Mouse (Mus musculus) gastrocnemius, adult 2 months (tissue): ENCODE data around the gene 1600014C10Rik. TPM values are rescaled to one million over a fixed set of nuclear protein-coding genes. Genes with fewer than 3 reads are reported as not detected.

Experiments used
- DNase-seq: peaks from one replicate; pipeline ENCODE4 v3.0.0; 2022
- H3K27ac ChIP-seq: fragments of 200-600 bp; 2 replicates; pipeline ENCODE4 v1.8.1; 2022; ENCODE audit warnings: mild to moderate bottlenecking
- H3K4me3 ChIP-seq: fragments of 200-600 bp; 2 replicates; pipeline ENCODE4 v1.8.1; 2022; ENCODE audit warnings: mild to moderate bottlenecking, moderate library complexity
- CTCF ChIP-seq: fragments of 200-600 bp; IDR thresholded peaks from 2 replicates; pipeline ENCODE4 v1.8.1; 2022; ENCODE audit warnings: antibody characterized with exemption, mild to moderate bottlenecking, moderate library complexity
- intact Hi-C: fragments of 180-260 bp; cut with DNase I; formaldehyde crosslinking; loops from one replicate; pipeline ENCODE4 v1.15.1; 2025
- total RNA-seq, 2 experiments: library from RNA; stranded (reverse); gene quantifications; 2 replicates each; pipeline ENCODE4 v1.2.3; 2021

The 1600014C10Rik gene
- total RNA-seq, 2 experiments from 2014 or later: 23.4 to 31.9 TPM

- no peak for TF ChIP-seq CTCF
- peak; percentile 32 for DNase-seq
- peak overlapping the region; percentile 82 for H3K4me3 ChIP-seq
- peak overlapping the region; percentile 95 for H3K27ac ChIP-seq
- intact Hi-C loops: loop anchor here (2.0 kb wide), 1 partner anchor 41 kb away; no protein-coding TSS in a partner anchor
Observed at GRCm38 (mm10) chr7:38226226-38226625, 43.2 kb downstream of the 1600014C10Rik start.

GRCm38 (mm10) chr7:38227181-38227899, 44.3 kb downstream of the 1600014C10Rik start:
- peak; percentile 96 for DNase-seq

DNA sequence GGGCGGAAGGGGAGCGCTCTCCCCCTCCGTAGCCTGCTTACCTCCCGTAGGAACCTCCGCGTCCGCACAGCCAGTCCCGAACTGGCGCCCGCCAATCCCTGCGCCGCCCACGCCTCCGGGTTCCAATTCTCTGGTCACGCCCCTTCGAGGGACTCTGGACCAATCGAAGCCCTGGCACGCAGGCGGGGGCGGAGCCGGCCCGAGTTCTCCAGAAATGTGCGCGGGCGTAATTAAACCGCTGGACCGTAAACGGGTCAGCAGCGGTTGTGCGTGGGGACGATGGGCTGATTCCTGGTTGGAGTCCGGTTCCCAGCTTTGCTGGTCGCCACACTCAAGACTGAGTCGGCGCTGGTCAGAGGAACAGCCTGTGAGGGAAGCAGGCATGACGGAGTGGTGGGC, 44.9 kb downstream of the 1600014C10Rik start, which contains the start of gene Plekhf1:
Gene Plekhf1 (minus strand): TSS at position 117 of the 399 bp plus-strand sequence.
- no peak for TF ChIP-seq CTCF
- Histone ChIP-seq H3K4me3 (peak within 1 kb of the TSS; percentile 82), H3K27ac (peak within 1 kb of the TSS; percentile 95)
- intact Hi-C loops: loop anchor here (1.0 to 2.0 kb wide), 2 partner anchors 11 to 39 kb away; no protein-coding TSS in a partner anchor
- DNase-seq: peak; percentile 98

More at GRCm38 (mm10) chr7:38227181-38227899, 44.3 kb downstream of the 1600014C10Rik start:
- intact Hi-C loops: loop anchor here (1.0 to 2.0 kb wide), 2 partner anchors 10 to 39 kb away; no protein-coding TSS in a partner anchor
- H3K27ac ChIP-seq: peak overlapping the region; percentile 95
- TF ChIP-seq CTCF: no peak
- H3K4me3 ChIP-seq: peak overlapping the region; percentile 82

- intact Hi-C loops: no loop called here
- TF ChIP-seq CTCF: no peak
- Histone ChIP-seq H3K4me3 (peak overlapping the region; percentile 82), H3K27ac (peak overlapping the region; percentile 95)
- DNase-seq: no peak
Observed at GRCm38 (mm10) chr7:38228329-38228728, 45.3 kb downstream of the 1600014C10Rik start.

DNA sequence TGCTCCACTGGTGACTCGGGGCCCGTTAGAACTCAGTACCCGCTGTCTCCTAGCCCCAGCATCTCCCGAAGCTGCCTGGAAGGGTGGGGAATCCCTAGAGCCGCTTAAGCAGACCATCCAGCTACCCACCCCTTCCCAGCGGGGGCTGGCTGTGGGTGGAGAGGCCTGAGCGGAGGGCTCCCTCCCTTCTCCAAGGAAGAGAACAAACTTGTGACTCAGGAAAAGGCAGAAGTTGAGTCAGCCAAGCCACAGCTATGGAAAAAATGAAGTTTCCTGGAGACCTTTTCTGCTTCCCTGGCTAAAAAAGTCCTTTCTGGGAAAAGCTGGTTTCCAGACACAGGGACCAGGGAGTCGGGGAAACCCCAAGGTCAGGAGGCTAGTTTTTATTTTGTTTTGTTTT, 47.3 kb downstream of the 1600014C10Rik start:
- DNase-seq: peak; percentile 81
- intact Hi-C loops: loop anchor here (2.0 kb wide), 1 partner anchor 19 kb away; no protein-coding TSS in a partner anchor
- Histone ChIP-seq H3K27ac (peak overlapping the region; percentile 72), H3K4me3 (peak overlapping the region; percentile 34)
- no peak for TF ChIP-seq CTCF

DNA sequence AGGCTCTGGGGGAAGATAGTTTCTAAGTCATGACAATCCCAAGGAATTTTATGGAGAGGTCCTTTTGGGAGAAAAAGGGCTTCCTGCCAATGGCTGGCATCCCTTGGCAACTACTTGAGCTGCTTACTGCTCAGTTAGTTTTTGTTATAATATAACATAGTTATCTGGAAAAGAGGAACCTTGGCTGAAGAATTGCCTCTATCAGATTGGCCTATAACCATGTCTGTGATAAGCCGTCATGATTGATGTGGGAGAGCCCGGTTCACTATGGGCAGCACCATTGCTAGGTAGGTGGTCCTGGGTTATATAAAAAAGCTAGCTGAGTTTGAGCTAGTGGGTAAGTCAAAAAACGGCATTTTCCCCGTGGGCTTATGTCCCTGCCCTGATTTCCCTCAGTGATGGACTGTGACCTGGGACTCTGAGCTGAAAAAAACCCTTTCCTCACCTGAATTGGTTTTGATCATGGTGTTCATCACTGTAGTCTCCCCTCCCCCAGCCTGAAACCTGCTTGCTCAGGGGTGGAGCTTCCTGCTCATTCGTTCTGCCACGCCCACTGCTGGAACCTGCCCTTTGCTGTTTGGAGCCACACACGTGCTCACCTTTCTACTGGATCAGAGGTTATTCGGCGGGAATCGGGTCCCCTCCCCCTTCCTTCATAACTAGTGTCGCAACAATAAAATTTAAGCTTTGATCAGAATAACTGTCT, 53.5 kb downstream of the 1600014C10Rik start:
- no peak overlapping the region for H3K4me3 ChIP-seq
- no peak for TF ChIP-seq CTCF
- intact Hi-C loops: no loop called here
- no peak for DNase-seq
- no peak overlapping the region for H3K27ac ChIP-seq

DNA sequence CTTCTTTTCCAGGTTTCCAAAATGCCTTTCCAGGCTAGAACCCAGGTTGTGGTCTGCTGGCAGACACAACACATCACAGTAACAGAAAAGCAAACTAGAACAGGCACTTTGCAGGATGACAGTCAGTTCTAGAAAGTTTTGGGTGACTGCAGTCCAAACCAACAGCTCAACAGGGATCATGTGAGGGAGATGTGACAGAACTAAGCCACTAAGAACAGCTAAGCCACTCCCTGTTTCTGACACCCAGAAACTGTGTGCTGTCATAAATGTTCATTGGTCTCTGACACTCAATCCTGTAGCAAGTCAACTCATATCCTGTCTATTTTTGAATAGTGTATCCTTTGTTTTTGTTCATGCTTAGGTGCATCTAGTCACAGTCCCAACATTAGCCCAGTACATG, 54.1 kb downstream of the 1600014C10Rik start:
- H3K27ac ChIP-seq: no peak overlapping the region
- intact Hi-C loops: no loop called here
- no peak for DNase-seq
- no peak overlapping the region for H3K4me3 ChIP-seq
- TF ChIP-seq CTCF: no peak

DNA sequence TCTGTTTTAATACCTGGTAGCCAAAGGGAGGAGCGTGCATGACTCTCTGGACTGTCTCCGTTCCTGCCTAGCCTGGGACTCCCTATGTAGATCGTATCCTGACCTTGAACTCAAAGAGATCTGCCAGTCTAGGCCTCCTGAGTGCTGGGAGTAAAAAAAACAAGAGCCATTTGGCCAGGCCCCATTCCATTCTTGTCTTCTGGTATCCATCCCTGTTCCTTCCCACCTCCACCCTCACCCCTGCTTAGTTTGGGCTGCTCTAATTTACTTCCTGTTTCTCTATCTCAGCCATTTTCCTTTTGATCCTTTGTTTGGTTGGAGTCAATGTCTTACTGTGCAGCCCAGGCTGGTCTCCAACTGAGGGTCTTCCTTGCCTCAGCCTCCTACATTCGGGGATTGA, 59.4 kb downstream of the 1600014C10Rik start:
- no peak for TF ChIP-seq CTCF
- intact Hi-C loops: no loop called here
- DNase-seq: no peak
- H3K4me3 ChIP-seq: no peak overlapping the region
- no peak overlapping the region for H3K27ac ChIP-seq

Other genes with a start within 250 kb of the 1600014C10Rik start
- 10 to 100 TPM; 23.5 to 30.6 TPM for gene Uri1, start 159.7 kb upstream of the 1600014C10Rik start, total RNA-seq
- under 1 TPM; 0.20 to 0.28 TPM for gene Ccne1, start 75.7 kb upstream of the 1600014C10Rik start, total RNA-seq
- 10 to 100 TPM in 1 of 2 experiments, 1 to 10 TPM in 1; 6.6 to 15.0 TPM for gene Plekhf1, start 44.8 kb downstream of the 1600014C10Rik start, total RNA-seq
- 1 to 10 TPM; 8.3 to 8.4 TPM for gene Pop4, start 88.2 kb downstream of the 1600014C10Rik start, total RNA-seq